Mouse (Mus musculus) inflammation-experienced regulatory T-cells (primary cell): ENCODE results near the gene Il1f5. TPM values are rescaled to one million over a fixed set of nuclear protein-coding genes. Genes with fewer than 3 reads are reported as not detected.

Source experiments
- polyA plus RNA-seq, 2 experiments: library from polyadenylated mRNA; unstranded; fragments of 100-300 nt; shearing (Covaris generic); gene quantifications; one replicate each; pipeline ENCODE4 v1.2.1; 2017

Il1f5 gene
- polyA plus RNA-seq, result under 1 TPM in 1 of 2 experiments, not detected in 1; 0.55 TPM

GRCm38 (mm10) chr2:24276654-24277053, at the start of gene Il1f5:
Gene Il1f5, plus strand, starts transcription at chr2:24276954.

GRCm38 (mm10) chr2:24290896-24291295, 14.1 kb downstream of the Il1f5 start, which contains the start of gene Il1f10:
Gene Il1f10, plus strand, starts transcription at chr2:24291196.

Other genes with a start within 250 kb of the Il1f5 start
- under 1 TPM; 0.48 to 0.83 TPM for gene Hnmt, start 227.6 kb upstream of the Il1f5 start, polyA plus RNA-seq
- gene Tbpl2, start 180.4 kb upstream of the Il1f5 start, polyA plus RNA-seq, result not detected
- gene Il1f8, start 123.8 kb upstream of the Il1f5 start, polyA plus RNA-seq, result not detected
- gene Il1f9, start 90.5 kb upstream of the Il1f5 start, polyA plus RNA-seq, result not detected
- gene Il1f6, start 61.5 kb upstream of the Il1f5 start, polyA plus RNA-seq, result not detected
- not detected for gene Il1f10, start 14.2 kb downstream of the Il1f5 start, polyA plus RNA-seq
- gene Il1rn, start 59.9 kb downstream of the Il1f5 start, polyA plus RNA-seq, result 1 to 10 TPM; 1.3 to 1.4 TPM
- 100 to 1,000 TPM; 137 to 142 TPM for gene Psd4, start 90.6 kb downstream of the Il1f5 start, polyA plus RNA-seq
- gene Pax8, start 198.6 kb downstream of the Il1f5 start, polyA plus RNA-seq, result 1 to 10 TPM in 1 of 2 experiments, under 1 TPM in 1; 0.07 to 1.1 TPM